Mouse (Mus musculus): ENCODE results near the gene Gatad2a. TPM values are rescaled to one million over a fixed set of nuclear protein-coding genes. Genes with fewer than 3 reads are reported as not detected.
A peak's percentile ranks its signal among the peaks of the same experiment; 100 is the strongest.
"Not testable (repeated sequence)": the region's sequence is repeated elsewhere in the genome, so short reads cannot be mapped to it uniquely, and the experiment has no call there.

Gene Gatad2a
- polyA plus RNA-seq, 1 experiment from 2014 or later: 52.9 TPM

GRCm38 (mm10) chr8:69956651-69957050, 39.5 kb downstream of the Gatad2a start:
- no peaks in the 10 kb centered on the region for H3K9me3 ChIP-seq (replicated peaks; ENCODE audit: control insufficient read depth, low read length)
- H3K4me3 ChIP-seq (ENCODE audit: low read depth, low read length): no peak overlapping the region
- no peak overlapping the region for H3K9ac ChIP-seq (ENCODE audit: low read depth, low read length)
- H3K27me3 ChIP-seq (ENCODE audit: control insufficient read depth, insufficient read depth, low read length): no peaks in the 10 kb centered on the region
- H3K4me1 ChIP-seq (ENCODE audit: control insufficient read depth, insufficient read depth, low read length): peaks cover 45% of the 10 kb centered on the region
- H3K4me2 ChIP-seq: no peak overlapping the region
- H3K27ac ChIP-seq (ENCODE audit: low read depth, low read length): no peak overlapping the region
- no peak for ATAC-seq (replicated peaks; ENCODE audit: insufficient number of reproducible peaks, low FRiP score, low TSS enrichment)
- H3K36me3 ChIP-seq (ENCODE audit: control insufficient read depth, insufficient read depth, low read length): no peaks in the 10 kb centered on the region
- 72% methylated on average over 2 of the region's 2 CpGs for WGBS (ENCODE audit: insufficient replicate concordance)

GRCm38 (mm10) chr8:69954642-69955041, 41.5 kb downstream of the Gatad2a start:
- Histone ChIP-seq H3K9ac (ENCODE audit: low read depth, low read length) (no peak overlapping the region), H3K27me3 (ENCODE audit: control insufficient read depth, insufficient read depth, low read length) (no peaks in the 10 kb centered on the region), H3K4me3 (ENCODE audit: low read depth, low read length) (no peak overlapping the region), H3K4me1 (ENCODE audit: control insufficient read depth, insufficient read depth, low read length) (peaks cover 44% of the 10 kb centered on the region), H3K27ac (ENCODE audit: low read depth, low read length) (no peak overlapping the region), H3K4me2 (no peak overlapping the region), H3K9me3 (replicated peaks; ENCODE audit: control insufficient read depth, low read length) (no peaks in the 10 kb centered on the region), H3K36me3 (ENCODE audit: control insufficient read depth, insufficient read depth, low read length) (0 out of 2 replicates have a peak, but pooled peaks cover 2% of the 10 kb centered on the region)
- 74% methylated on average over 1 of the region's 1 CpGs for WGBS (ENCODE audit: insufficient replicate concordance)
- ATAC-seq (replicated peaks; ENCODE audit: insufficient number of reproducible peaks, low FRiP score, low TSS enrichment): no peak

DNA sequence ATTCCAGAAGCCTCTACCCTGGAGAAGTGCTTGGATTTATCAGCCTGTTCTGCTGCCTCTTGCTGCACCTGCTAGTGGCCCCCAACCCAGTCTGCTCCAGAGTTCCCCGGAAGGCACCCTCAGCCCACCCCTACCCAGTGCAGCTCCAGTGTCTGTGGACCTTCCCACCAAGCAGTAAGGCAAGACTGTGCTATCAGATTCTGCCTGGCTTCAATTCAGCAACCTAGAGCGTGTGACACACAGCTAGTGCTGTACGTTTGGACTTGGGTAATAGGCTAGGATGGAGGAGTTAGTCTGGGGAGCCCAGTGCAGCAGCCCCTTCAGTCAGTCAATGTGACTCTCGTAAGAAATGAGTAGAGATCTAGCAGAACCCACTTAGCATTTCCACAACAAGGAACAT, 42.0 kb downstream of the Gatad2a start:
- no peak overlapping the region for H3K27ac ChIP-seq (ENCODE audit: low read depth, low read length)
- 71% methylated on average over 4 of the region's 4 CpGs for WGBS (ENCODE audit: insufficient replicate concordance)

GRCm38 (mm10) chr8:69950300-69950699, 45.9 kb downstream of the Gatad2a start:
- no peak overlapping the region for H3K4me3 ChIP-seq (ENCODE audit: low read depth, low read length)
- ATAC-seq (replicated peaks; ENCODE audit: insufficient number of reproducible peaks, low FRiP score, low TSS enrichment): no peak
- no peak overlapping the region for H3K4me2 ChIP-seq
- 89% methylated on average over 2 of the region's 2 CpGs for WGBS (ENCODE audit: insufficient replicate concordance)
- H3K27me3 ChIP-seq (ENCODE audit: control insufficient read depth, insufficient read depth, low read length): no peaks in the 10 kb centered on the region
- no peaks in the 10 kb centered on the region for H3K9me3 ChIP-seq (replicated peaks; ENCODE audit: control insufficient read depth, low read length)
- H3K9ac ChIP-seq (ENCODE audit: low read depth, low read length): no peak overlapping the region
- no peak overlapping the region for H3K27ac ChIP-seq (ENCODE audit: low read depth, low read length)
- peaks cover 15% of the 10 kb centered on the region for H3K4me1 ChIP-seq (ENCODE audit: control insufficient read depth, insufficient read depth, low read length)
- peaks cover 5% of the 10 kb centered on the region; the same call in 1 of the 2 replicates for H3K36me3 ChIP-seq (ENCODE audit: control insufficient read depth, insufficient read depth, low read length)

More for the DNA sequence above, 42.0 kb downstream of the Gatad2a start:
- H3K4me3 ChIP-seq (ENCODE audit: low read depth, low read length): no peak overlapping the region
- H3K9ac ChIP-seq (ENCODE audit: low read depth, low read length): no peak overlapping the region
- H3K36me3 ChIP-seq (ENCODE audit: control insufficient read depth, insufficient read depth, low read length): peaks cover 2% of the 10 kb centered on the region; the same call in 1 of the 2 replicates
- ATAC-seq (replicated peaks; ENCODE audit: insufficient number of reproducible peaks, low FRiP score, low TSS enrichment): no peak
- H3K4me1 ChIP-seq (ENCODE audit: control insufficient read depth, insufficient read depth, low read length): peaks cover 39% of the 10 kb centered on the region
- H3K9me3 ChIP-seq (replicated peaks; ENCODE audit: control insufficient read depth, low read length): no peaks in the 10 kb centered on the region
- H3K27me3 ChIP-seq (ENCODE audit: control insufficient read depth, insufficient read depth, low read length): no peaks in the 10 kb centered on the region
- no peak overlapping the region for H3K4me2 ChIP-seq

DNA sequence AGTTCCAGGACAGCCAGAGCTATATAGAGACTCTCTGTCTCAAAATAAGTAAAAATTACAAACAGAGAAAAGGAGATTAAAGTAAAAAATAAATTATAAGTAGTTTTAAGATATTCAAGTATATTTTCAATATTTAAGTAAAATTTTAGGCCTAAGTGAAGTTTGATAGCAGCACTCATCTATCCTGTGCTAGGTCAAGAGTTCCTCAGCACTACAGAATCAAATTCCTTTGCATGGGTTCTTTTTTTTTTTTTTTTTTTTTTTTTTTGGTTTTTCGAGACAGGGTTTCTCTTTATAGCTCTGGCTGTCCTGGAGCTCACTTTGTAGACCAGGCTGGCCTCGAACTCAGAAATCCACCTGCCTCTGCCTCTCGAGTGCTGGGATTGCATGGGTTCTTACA, 53.7 kb downstream of the Gatad2a start:
- H3K4me3 ChIP-seq (ENCODE audit: low read depth, low read length); H3K36me3 ChIP-seq (ENCODE audit: control insufficient read depth, insufficient read depth, low read length); H3K9ac ChIP-seq (ENCODE audit: low read depth, low read length); H3K9me3 ChIP-seq (replicated peaks; ENCODE audit: control insufficient read depth, low read length); H3K27ac ChIP-seq (ENCODE audit: low read depth, low read length); ATAC-seq (replicated peaks; ENCODE audit: insufficient number of reproducible peaks, low FRiP score, low TSS enrichment); H3K27me3 ChIP-seq (ENCODE audit: control insufficient read depth, insufficient read depth, low read length); H3K4me2 ChIP-seq: not testable (repeated sequence)
- H3K4me1 ChIP-seq (ENCODE audit: control insufficient read depth, insufficient read depth, low read length): peaks cover 52% of the 10 kb centered on the region
- 87% methylated on average over 2 of the region's 3 CpGs for WGBS (ENCODE audit: insufficient replicate concordance)

DNA sequence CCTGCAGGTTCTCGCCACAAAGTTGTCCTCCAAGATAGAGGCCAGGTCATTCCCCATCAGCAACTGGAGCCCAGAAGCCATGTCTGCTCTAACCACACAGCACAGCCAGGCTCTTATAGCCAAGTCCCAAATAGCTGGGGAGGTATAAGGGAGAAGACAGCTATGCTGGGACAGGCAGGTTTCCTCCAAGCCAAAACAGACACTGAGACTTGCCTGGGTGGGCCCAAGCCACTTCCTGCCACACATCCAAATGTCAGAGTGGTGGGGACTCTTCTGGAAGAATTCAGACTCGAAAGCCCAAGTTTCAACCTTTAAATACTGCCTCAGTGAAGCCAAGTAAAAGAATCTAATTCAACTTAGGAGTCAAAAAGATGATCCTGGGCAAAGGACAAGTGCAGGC, 55.8 kb downstream of the Gatad2a start:
- Histone ChIP-seq H3K9me3 (replicated peaks; ENCODE audit: control insufficient read depth, low read length) (no peaks in the 10 kb centered on the region), H3K27me3 (ENCODE audit: control insufficient read depth, insufficient read depth, low read length) (no peaks in the 10 kb centered on the region), H3K36me3 (ENCODE audit: control insufficient read depth, insufficient read depth, low read length) (no peaks in the 10 kb centered on the region), H3K4me3 (ENCODE audit: low read depth, low read length) (no peak overlapping the region), H3K27ac (ENCODE audit: low read depth, low read length) (peak overlapping the region; percentile 2), H3K4me1 (ENCODE audit: control insufficient read depth, insufficient read depth, low read length) (peaks cover 73% of the 10 kb centered on the region), H3K4me2 (no peak overlapping the region), H3K9ac (ENCODE audit: low read depth, low read length) (no peak overlapping the region)
- 83% methylated on average over 2 of the region's 2 CpGs for WGBS (ENCODE audit: insufficient replicate concordance)
- no peak for ATAC-seq (replicated peaks; ENCODE audit: insufficient number of reproducible peaks, low FRiP score, low TSS enrichment)

DNA sequence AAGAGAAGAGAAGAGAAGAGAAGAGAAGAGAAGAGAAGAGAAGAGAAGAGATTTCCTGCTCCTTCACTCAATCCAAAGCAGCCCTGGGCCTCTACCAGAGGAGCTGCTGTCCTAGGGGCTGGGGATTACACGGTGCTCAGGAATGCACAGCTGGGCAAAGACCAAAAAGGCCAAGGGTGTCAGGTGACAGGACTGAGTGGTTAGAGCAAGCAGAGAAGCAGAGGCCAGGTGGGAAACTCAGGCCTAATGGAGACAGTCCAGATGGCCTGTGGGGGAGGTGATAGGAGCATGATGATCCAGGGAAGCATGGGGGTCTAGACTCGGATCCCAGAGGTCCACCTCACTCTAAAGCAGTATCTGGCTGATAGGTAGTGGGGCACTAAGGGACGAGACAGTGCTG, 56.6 kb downstream of the Gatad2a start:
- Histone ChIP-seq H3K36me3 (ENCODE audit: control insufficient read depth, insufficient read depth, low read length) (no peaks in the 10 kb centered on the region), H3K4me2 (peak overlapping the region; percentile 29; the same call in 1 of the 2 replicates), H3K4me1 (ENCODE audit: control insufficient read depth, insufficient read depth, low read length) (peaks cover 76% of the 10 kb centered on the region), H3K27me3 (ENCODE audit: control insufficient read depth, insufficient read depth, low read length) (no peaks in the 10 kb centered on the region), H3K27ac (ENCODE audit: low read depth, low read length) (peak overlapping the region; percentile 2), H3K9me3 (replicated peaks; ENCODE audit: control insufficient read depth, low read length) (no peaks in the 10 kb centered on the region), H3K4me3 (ENCODE audit: low read depth, low read length) (no peak overlapping the region), H3K9ac (ENCODE audit: low read depth, low read length) (no peak overlapping the region)
- 16% methylated on average over 3 of the region's 3 CpGs for WGBS (ENCODE audit: insufficient replicate concordance)
- no peak for ATAC-seq (replicated peaks; ENCODE audit: insufficient number of reproducible peaks, low FRiP score, low TSS enrichment)

DNA sequence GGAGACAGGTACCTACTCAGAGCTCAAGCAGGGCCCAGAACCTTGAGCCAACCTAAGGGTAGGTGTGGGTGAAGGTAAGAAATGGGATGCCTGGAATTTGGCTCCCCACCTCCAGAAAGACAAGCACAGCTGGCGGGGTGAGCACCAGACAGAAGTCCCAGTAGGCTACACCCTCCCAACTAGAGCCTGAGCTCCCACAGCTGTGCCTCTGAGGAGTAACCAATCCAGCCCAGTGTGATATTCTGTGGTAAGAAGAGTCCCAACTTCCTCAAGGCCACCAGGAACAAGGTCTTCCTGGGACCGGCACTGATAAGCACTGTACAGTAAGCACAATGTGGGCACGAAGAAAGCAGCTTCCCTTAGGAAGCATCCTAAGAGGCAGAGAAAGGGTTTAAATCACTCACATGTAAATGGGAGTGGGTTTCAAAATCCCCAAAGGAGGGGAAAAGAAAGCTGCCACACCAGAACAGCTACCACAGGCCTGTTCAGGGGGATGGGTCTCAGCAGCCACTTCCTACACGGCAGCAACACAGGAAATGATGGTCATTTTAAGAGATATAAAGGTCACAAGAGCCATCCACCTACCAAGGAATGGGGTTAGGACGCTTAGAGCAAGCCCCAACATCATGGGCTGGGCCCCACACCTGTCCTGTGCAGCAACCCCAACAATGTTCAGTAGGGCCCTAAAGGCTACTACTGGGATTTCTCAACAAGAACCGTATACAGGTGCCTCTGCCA, 57.8 kb downstream of the Gatad2a start:
- Histone ChIP-seq H3K4me1 (ENCODE audit: control insufficient read depth, insufficient read depth, low read length) (peaks cover 69% of the 10 kb centered on the region), H3K4me2 (no peak overlapping the region), H3K27me3 (ENCODE audit: control insufficient read depth, insufficient read depth, low read length) (no peaks in the 10 kb centered on the region), H3K27ac (ENCODE audit: low read depth, low read length) (peak overlapping the region; percentile 41; the same call in 1 of the 2 replicates), H3K4me3 (ENCODE audit: low read depth, low read length) (no peak overlapping the region), H3K36me3 (ENCODE audit: control insufficient read depth, insufficient read depth, low read length) (0 out of 2 replicates have a peak, but pooled peaks cover 2% of the 10 kb centered on the region), H3K9me3 (replicated peaks; ENCODE audit: control insufficient read depth, low read length) (no peaks in the 10 kb centered on the region), H3K9ac (ENCODE audit: low read depth, low read length) (0 out of 2 replicates have a peak overlapping the region, but pooled peaks have one; percentile 22)
- 67% methylated on average over 6 of the region's 6 CpGs for WGBS (ENCODE audit: insufficient replicate concordance)
- no peak for ATAC-seq (replicated peaks; ENCODE audit: insufficient number of reproducible peaks, low FRiP score, low TSS enrichment)

GRCm38 (mm10) chr8:69937466-69937865, 58.7 kb downstream of the Gatad2a start:
- no peak overlapping the region for H3K4me2 ChIP-seq
- no peaks in the 10 kb centered on the region for H3K9me3 ChIP-seq (replicated peaks; ENCODE audit: control insufficient read depth, low read length)
- peak overlapping the region; percentile 66 for H3K27ac ChIP-seq (ENCODE audit: low read depth, low read length)
- peaks cover 63% of the 10 kb centered on the region for H3K4me1 ChIP-seq (ENCODE audit: control insufficient read depth, insufficient read depth, low read length)
- no peak overlapping the region for H3K9ac ChIP-seq (ENCODE audit: low read depth, low read length)
- H3K4me3 ChIP-seq (ENCODE audit: low read depth, low read length): no peak overlapping the region
- no peaks in the 10 kb centered on the region for H3K27me3 ChIP-seq (ENCODE audit: control insufficient read depth, insufficient read depth, low read length)
- 0 out of 2 replicates have a peak, but pooled peaks cover 2% of the 10 kb centered on the region for H3K36me3 ChIP-seq (ENCODE audit: control insufficient read depth, insufficient read depth, low read length)
- WGBS (ENCODE audit: insufficient replicate concordance): 81% methylated on average over 3 of the region's 3 CpGs
- ATAC-seq (replicated peaks; ENCODE audit: insufficient number of reproducible peaks, low FRiP score, low TSS enrichment): no peak

Measured in heart, embryonic 11.5 days (tissue).